Mouse (Mus musculus) gastrocnemius, postnatal 36 days (tissue): Measurements from ENCODE around the gene Olfr655. TPM values are rescaled to one million over a fixed set of nuclear protein-coding genes. Genes with fewer than 3 reads are reported as not detected.

ENCODE experiments used
- DNase-seq, 2 experiments: peaks; one replicate each; pipeline ENCODE4 v3.0.0; 2022
- intact Hi-C: fragments of 180-260 bp; cut with DNase I; formaldehyde crosslinking; loops from one replicate; pipeline ENCODE4 v1.15.1; 2025
- long read RNA-seq, 2 experiments: library from polyadenylated mRNA; stranded (forward); transcript quantifications; one replicate each; pipeline ENCODE4 v2.0.0; 2021
- total RNA-seq, 2 experiments: library from RNA; stranded (reverse); gene quantifications; 2 replicates each; pipeline ENCODE4 v1.2.3; 2021

Olfr655 gene
- not detected for total RNA-seq
- long read RNA-seq, experiment 1, result 0 reads
- long read RNA-seq, experiment 2, result 0 reads

DNA sequence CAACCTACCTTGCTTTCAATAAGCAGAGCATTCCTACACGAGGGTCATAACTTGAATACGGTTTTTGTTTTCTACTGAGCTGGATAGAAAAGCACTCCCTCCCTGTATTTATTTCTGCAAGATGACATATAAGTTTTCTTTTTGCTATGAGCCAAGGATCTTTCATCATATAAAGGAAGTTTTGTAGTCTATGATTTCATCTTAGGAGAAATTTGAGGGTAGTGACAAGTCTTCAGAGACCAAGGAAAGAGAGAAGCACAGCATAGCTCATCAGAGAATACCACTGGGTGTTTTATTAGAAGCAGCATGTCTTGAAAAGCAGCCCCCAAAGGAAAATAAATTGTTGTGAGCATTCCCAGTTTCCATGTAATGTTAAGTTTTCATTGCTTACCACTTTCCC, at the start of gene Olfr655:
Gene Olfr655 (minus strand): TSS at position 101 of the 400 bp plus-strand sequence.
- no peak for DNase-seq
- intact Hi-C loops, result no loop called here

DNA sequence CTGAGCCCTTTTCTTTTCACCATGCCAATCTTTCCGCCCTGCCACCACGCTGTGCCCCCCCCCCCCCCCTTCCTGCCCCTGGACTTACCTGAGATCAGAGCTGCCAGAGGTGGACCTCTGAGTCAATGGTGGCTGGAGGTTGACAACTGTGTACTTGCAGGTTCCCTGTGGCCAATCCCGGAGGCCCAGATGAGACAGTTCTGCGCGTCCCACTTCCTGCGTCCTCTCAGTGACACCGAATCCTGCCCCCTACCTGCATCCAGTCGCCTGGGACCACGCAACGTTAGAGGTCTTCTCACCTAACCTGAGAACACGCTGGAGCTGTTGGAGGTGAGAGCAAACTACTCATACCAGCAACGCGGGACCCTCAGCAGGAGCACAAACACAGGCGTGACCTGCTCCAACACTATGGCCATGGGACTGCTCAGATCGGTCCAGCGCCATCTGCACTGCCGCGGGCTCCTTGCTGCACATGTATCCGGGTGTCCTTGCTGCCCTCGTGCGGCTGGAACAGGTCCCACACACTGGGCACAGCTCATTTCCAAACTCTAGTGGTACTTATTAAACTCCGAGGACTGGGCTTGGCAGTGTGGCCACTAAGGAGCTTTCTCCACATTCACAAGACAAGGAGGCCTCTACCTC, 45.4 kb upstream of the Olfr655 start, which contains the start of gene Olfr658:
Gene Olfr658 (minus strand): TSS at position 465 of the 642 bp plus-strand sequence.
- intact Hi-C loops, result no loop called here
- no peak for DNase-seq

DNA sequence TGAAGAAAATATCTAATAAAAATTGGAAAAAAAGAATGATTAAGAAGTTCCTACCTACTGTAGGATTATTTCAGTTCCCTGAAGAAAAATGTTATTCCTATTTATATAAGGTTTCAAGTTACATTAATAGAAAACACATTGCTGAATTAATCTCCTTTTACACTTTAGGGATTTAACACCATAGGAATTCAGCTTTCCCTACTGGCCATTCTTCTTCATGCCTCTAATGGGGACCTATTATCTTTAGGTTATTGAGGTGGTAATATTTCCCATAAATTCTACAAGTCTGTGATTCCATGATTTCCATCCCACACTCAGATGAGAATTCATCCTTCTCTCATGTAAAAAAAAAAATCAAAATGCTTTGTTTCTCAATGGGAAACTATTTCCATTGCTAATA, 22.9 kb upstream of the Olfr655 start, which contains the start of gene Olfr657:
Gene Olfr657 (plus strand): TSS at position 301 of the 400 bp plus-strand sequence.
- DNase-seq, result no peak
- intact Hi-C loops, result no loop called here

DNA sequence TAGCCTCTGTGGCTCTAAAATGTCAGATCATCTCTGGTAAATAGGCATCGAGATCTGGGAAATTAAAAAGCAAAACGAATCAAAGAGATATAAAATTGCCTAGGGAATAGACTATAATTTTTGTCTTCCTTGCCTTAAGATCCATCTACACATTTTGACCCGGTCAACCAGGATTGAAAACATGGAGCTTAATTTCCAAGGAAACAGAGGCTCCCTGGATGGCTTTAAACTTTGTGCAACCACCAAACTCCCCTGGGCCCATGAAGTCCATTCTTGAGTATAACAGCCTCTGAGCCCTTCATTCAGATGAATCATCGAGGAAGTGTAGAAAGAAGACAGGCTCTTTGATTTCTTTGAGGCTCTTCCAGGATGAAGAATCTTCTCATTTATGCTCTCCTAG, 12.1 kb upstream of the Olfr655 start, which contains the start of gene Olfr656:
Gene Olfr656 (plus strand): TSS at position 301 of the 400 bp plus-strand sequence.
- DNase-seq, result no peak
- intact Hi-C loops, result no loop called here

DNA sequence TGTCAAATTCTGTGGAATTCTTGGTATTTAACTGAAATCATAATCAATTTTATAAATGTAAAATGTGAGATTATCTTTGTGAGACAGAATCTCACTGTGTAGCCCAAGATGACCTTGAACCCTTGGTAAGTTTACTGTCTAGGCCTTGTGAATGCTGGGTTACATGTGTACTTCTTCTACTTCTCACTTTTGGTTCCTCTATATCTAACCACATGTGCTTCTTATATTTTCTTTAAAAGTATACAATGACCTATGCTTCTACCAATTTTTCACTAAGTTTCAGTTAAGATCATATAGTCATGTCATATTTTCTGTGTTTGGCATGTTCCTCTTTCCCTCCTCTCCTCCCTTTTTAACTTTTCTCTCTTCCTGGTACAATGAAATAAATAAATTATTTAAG, 3.1 kb upstream of the Olfr655 start:
- intact Hi-C loops, result no loop called here
- no peak for DNase-seq

DNA sequence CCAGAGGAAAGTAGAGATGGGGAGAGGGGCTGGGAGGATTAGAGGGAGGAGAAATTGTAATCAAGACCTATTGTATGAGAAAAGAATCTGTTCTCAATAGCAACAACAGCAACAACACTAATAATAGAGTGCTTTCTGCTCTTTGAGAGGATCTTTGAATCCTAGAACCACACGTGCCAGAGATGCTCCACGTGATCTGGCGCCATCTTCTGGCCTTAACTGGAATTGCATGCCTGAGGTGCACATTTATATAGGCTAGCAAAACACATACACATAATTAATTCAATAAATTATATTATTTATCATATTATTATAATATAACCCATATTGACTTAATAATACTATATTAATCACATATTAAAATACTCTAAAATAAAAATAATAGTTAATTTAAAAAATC, 1.6 kb upstream of the Olfr655 start:
- intact Hi-C loops, result no loop called here
- DNase-seq, result no peak

DNA sequence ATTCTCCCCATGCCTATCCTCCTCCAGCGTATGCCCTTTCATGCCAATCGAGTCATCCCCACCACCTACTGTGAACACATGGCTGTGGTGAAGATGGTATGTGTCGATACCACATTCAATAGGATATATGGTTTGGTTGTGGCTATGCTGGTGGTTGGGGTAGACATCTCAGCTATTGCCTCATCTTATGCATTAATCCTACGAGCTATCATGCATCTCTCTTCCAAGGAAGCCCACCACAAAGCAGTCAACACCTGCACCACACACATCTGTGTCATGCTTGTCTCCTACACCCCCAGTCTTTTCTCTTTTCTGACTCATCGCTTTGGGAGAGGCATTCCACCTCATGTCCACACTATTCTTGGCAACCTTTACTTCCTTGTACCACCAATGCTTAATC, 13.3 kb downstream of the Olfr655 start:
- intact Hi-C loops, result no loop called here
- DNase-seq, result no peak

DNA sequence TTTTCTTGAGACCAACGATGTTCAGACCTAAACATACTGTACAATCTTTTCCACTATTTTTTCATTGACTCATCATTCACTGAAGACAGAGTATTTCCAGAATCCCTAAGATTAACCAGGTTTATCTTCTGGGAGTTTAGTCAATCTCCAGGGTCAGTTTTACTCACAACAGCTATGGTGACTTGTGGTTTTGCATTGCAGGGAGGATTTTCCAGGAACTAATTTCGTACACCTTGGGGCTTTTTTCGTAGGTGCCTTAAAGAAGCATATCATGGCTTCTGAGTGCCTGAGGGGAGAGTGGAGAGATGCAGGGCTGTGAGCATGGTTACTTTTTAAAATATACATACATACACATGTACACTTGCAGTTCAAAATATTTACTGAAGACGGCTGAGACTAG, 14.9 kb downstream of the Olfr655 start, which contains the start of gene Olfr654:
Gene Olfr654 (plus strand): TSS at position 301 of the 400 bp plus-strand sequence.
- no peak for DNase-seq
- intact Hi-C loops, result no loop called here

DNA sequence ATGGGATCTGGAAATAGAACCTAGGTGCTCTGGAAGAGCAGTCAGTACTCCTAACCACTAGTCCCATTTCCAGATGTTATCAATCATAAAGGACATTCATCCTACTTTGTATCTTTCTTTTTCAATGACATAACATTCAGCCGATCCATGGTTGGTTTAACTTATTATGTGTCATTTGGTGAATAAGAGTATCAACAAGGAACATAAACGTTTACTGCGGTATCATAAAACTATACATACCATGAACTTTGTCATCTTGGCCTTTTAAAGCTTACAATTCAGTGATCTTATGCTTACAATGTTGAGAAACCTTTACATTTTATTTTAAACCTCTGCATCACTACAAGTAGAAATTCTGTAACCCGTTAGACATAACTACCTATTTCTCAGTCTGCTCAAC, 20.1 kb downstream of the Olfr655 start:
- intact Hi-C loops, result no loop called here
- no peak for DNase-seq

DNA sequence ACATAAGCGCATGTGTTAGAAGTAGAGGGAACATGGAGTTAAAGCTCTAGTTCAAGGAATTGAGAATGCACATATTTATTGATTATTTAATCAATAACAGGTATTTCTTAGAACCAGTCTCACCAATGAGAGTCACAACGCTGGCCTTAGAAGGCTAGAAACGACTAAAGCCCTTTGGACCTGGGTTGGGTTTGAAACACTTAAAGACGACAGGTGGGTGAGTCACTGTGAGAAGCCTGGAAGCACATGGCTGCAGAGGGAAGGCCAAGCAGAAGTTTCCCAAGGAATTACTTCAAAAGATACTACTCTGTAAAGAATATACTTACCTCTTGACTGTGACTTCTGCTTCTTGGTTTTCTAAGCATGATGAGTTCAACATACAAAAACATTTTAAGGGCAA, 20.7 kb downstream of the Olfr655 start:
- intact Hi-C loops, result no loop called here
- no peak for DNase-seq

DNA sequence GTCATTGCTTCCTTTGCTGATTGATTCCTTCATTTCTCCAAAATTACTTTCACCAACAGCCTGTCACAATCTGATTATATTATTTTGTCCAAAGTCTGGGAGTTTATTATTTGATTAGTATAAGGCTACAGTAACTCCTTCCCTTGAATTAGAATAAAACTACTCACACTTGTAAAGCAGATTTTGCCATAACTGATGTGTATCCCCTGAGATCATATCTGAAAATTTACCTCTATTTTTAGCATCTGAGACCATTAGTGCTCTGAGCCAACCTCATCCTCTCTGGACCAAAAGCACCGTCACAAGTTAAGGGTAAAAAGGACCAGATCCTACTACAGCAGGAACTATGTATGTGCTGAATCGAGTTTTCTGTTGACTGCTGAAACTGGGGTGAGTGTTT, 24.6 kb downstream of the Olfr655 start, which contains the start of gene Olfr653:
Gene Olfr653 (plus strand): TSS at position 301 of the 400 bp plus-strand sequence.
- intact Hi-C loops, result no loop called here
- DNase-seq, result no peak

DNA sequence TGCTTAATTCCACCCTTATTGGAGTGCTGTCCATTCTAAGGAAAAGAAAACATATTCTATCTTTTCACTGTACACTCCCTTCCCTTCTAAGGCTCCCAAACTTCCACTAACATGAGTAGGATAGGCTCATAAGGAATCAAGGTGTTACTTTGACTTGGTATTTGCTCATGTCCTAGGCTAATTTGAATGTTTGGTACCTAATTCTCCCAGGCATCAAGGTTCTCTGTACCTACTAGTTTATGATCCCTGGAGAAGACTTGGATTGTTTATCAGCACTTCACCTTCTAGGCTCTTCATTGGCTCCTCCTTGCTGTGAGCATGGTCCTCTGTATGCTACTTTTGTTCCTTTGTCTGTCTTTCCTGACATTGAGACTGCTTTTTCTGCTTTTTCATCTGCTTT, 41.0 kb downstream of the Olfr655 start, which contains the start of gene Olfr652:
Gene Olfr652 (plus strand): TSS at position 301 of the 400 bp plus-strand sequence.
- no peak for DNase-seq
- intact Hi-C loops, result no loop called here

DNA sequence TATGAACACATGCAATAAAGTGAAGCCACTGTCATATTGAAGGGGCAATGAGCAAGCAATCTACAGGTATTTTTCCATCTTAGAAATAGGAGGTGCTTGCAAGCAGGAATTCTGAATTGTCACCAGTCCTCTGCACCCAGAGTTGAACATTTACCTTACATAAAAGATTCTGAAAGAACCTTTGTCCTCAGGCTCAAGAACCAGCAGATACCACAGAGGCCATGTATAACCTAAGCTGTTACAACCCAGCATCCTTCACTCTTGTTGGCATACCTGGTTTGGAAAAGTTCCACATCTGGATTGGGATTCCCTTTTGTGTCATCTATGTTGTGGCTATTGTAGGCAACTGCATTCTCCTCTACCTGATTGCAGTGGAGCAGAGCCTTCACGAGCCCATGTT, 48.9 kb downstream of the Olfr655 start:
- DNase-seq, result no peak
- intact Hi-C loops, result no loop called here

DNA sequence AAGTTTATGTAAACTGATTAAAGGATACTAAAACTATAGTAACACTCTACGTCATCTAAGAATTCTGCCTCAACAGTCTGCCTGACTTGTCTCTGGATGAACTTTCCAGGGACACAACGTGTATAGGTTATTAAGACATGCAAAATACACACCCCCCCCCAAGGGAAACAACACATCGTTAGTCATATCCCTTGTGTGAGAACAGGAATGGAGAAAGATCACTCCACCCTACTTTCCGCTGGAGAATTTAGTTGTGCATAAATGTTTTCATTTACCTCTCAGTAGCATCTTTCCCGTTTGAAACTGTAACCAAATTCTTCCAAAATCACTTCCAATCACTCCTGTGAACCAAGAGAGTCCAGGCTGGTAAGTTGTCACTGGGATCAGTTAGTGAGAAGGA, 51.7 kb downstream of the Olfr655 start, which contains the start of gene Olfr651:
Gene Olfr651 (plus strand): TSS at position 301 of the 400 bp plus-strand sequence.
- no peak for DNase-seq
- intact Hi-C loops, result no loop called here

Other genes starting within 250 kb of the Olfr655 start
- gene Trim12c, start 248.4 kb downstream of the Olfr655 start, total RNA-seq, result 1 to 10 TPM; 1.8 to 2.0 TPM
- not detected for gene Trim30b, start 231.9 kb downstream of the Olfr655 start, total RNA-seq
- gene Trim30c, start 200.9 kb downstream of the Olfr655 start, total RNA-seq, result not detected
- gene Trim30a, start 136.6 kb downstream of the Olfr655 start, total RNA-seq, result 1 to 10 TPM in 1 of 2 experiments, under 1 TPM in 1; 0.77 to 1.2 TPM
- under 1 TPM; 0.20 to 0.30 TPM for gene Trim30d, start 93.9 kb downstream of the Olfr655 start, total RNA-seq
- not detected for gene Olfr651, start 51.6 kb downstream of the Olfr655 start, total RNA-seq
- gene Olfr652, start 40.9 kb downstream of the Olfr655 start, total RNA-seq, result not detected
- gene Olfr653, start 24.5 kb downstream of the Olfr655 start, total RNA-seq, result not detected
- not detected for gene Olfr654, start 14.8 kb downstream of the Olfr655 start, total RNA-seq
- not detected for gene Olfr656, start 12.2 kb upstream of the Olfr655 start, total RNA-seq
- not detected for gene Olfr657, start 23.0 kb upstream of the Olfr655 start, total RNA-seq
- not detected for gene Olfr658, start 45.5 kb upstream of the Olfr655 start, total RNA-seq
- not detected for gene Olfr659, start 65.0 kb upstream of the Olfr655 start, total RNA-seq
- not detected for gene Olfr661, start 84.7 kb upstream of the Olfr655 start, total RNA-seq
- gene Usp17le, start 175.7 kb upstream of the Olfr655 start, total RNA-seq, result not detected
- not detected for gene Usp17lb, start 240.8 kb upstream of the Olfr655 start, total RNA-seq